Mouse (Mus musculus) forebrain, embryonic 16.5 days (tissue): ENCODE measurements around the gene Rpusd3. TPM values are rescaled to one million over a fixed set of nuclear protein-coding genes. Genes with fewer than 3 reads are reported as not detected.
A peak's percentile ranks its signal among the peaks of the same experiment; 100 is the strongest.

Experiments used
- ATAC-seq: fragments of 200-750 bp; cut with Nextera tagmentation; 2 replicates; pipeline ENCODE4 v1.8.0; 2017; ENCODE audit warnings: mild to moderate bottlenecking, moderate library complexity
- H3K27ac ChIP-seq: fragments of 300-500 bp; sonication (generic); 2 replicates; pipeline ENCODE4 v1.5.1; 2014; ENCODE audit warnings: low read length, control low read depth
- H3K27me3 ChIP-seq: fragments of 300-500 bp; sonication (generic); replicated peaks from 2 replicates; pipeline ENCODE4 v1.6.1; 2014; ENCODE audit warnings: low read length; ENCODE audit not compliant: control insufficient read depth, insufficient read depth
- H3K36me3 ChIP-seq: fragments of 300-500 bp; sonication (generic); 2 replicates; pipeline ENCODE4 v1.6.1; 2014; ENCODE audit not compliant: control insufficient read depth, insufficient read depth
- H3K4me1 ChIP-seq: fragments of 300-500 bp; sonication (generic); replicated peaks from 2 replicates; pipeline ENCODE4 v1.6.1; 2014; ENCODE audit warnings: low read length; ENCODE audit not compliant: control insufficient read depth, insufficient read depth
- H3K4me2 ChIP-seq: fragments of 300-500 bp; sonication (generic); 2 replicates; pipeline ENCODE4 v1.6.1; 2014; ENCODE audit warnings: mild to moderate bottlenecking, low read length, control low read depth
- H3K4me3 ChIP-seq: fragments of 300-500 bp; sonication (generic); replicated peaks from 2 replicates; pipeline ENCODE4 v1.5.1; 2014; ENCODE audit warnings: mild to moderate bottlenecking, low read length, control low read depth
- H3K9ac ChIP-seq: fragments of 300-500 bp; sonication (generic); replicated peaks from 2 replicates; pipeline ENCODE4 v1.6.1; 2014; ENCODE audit warnings: low read depth, low read length, control low read depth
- H3K9me3 ChIP-seq: fragments of 300-500 bp; sonication (generic); 2 replicates; pipeline ENCODE4 v1.6.1; 2016; ENCODE audit warnings: low read length; ENCODE audit not compliant: control insufficient read depth
- WGBS: fragments of 180-500 bp; shearing (Covaris S2); extraction: QIAGEN DNeasy Blood & Tissue Kit; methylation state at CpG from one replicate; pipeline ENCODE4 v1.1.7; 2014; 5-methylcytosine and 5-hydroxymethylcytosine counted together
- polyA plus RNA-seq: library from polyadenylated mRNA; unstranded; fragments of >200 nt; fragmentation: Nextera tagmentation; extraction: Ambion mirVana; gene quantifications from 2 replicates; pipeline ENCODE4 v1.2.1, GENCODE M21; 2015

The Rpusd3 gene
- polyA plus RNA-seq, 1 experiment from 2014 or later, result 16.3 TPM

DNA sequence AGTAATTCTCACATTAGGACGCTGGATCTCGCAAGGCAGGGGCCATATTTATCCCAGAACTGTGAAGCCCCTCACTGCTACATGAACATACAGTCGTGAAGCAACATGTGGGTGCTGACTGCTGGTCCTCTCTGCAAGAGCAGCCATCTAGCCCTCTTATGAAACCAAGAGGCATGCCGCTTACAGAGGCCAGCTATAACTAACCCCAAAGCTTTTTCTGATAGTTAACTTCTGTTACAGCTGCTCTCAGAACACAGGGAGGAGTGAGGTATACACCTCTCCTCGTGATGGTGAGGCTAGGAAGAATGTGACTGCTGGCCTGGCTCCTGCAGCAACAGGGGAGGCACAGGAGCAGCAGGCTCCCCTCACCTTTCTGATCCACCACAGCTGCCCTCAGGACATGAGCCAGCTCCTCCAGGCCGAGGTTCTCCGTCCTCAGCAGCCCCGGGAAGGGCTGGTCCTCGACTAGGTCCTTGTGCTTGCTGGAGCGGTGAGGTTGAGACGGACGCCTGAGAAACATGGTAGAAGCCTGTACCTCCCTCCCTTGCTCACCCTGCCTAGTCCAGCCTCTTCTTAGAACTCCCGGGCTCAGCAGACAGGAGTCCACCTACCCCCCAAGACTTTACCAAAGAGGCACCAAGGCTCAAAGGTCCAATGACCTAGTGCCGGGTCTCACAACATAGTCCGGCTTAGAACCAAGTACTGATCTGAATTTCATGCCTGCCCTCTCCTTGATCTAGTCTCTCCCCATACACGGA is 520 bp downstream of the Rpusd3 start:
- 14% methylated on average over 16 of the region's 16 CpGs for WGBS
- H3K4me2 ChIP-seq, result peak overlapping the region; percentile 88
- peak overlapping the region; percentile 74 for H3K4me3 ChIP-seq
- H3K9me3 ChIP-seq, result no peaks in the 10 kb centered on the region
- H3K9ac ChIP-seq, result peak overlapping the region; percentile 75
- ATAC-seq, result peak; percentile 62
- H3K4me1 ChIP-seq, result peaks cover 12% of the 10 kb centered on the region
- H3K27ac ChIP-seq, result 0 out of 2 replicates have a peak overlapping the region, but pooled peaks have one; percentile 6
- no peaks in the 10 kb centered on the region; the same call in 1 of the 2 replicates for H3K36me3 ChIP-seq
- H3K27me3 ChIP-seq, result no peaks in the 10 kb centered on the region

DNA sequence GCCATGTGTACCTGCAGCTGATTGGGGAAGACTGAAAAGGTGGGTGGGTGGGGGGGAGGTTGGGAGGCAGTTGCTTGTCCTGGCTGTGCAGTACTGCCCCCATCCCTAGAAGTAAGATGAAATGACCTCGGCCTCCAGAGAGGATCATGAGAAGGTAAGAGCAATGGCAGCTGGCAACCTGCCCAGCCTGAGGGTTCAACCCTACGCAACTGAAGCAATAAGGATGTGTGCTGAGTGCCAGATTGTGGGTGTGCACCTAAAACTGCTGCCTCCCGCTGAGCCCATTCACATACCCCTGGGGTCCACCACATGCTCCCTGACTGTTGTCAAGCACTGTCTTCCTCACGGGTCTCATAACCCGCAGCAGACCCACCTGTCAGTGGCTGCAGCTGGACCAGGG is 2.7 kb downstream of the Rpusd3 start:
- no peaks in the 10 kb centered on the region for H3K27me3 ChIP-seq
- H3K4me3 ChIP-seq, result no peak overlapping the region
- no peaks in the 10 kb centered on the region; the same call in 1 of the 2 replicates for H3K36me3 ChIP-seq
- WGBS, result 78% methylated on average over 5 of the region's 5 CpGs
- no peak overlapping the region for H3K9ac ChIP-seq
- no peak for ATAC-seq
- H3K9me3 ChIP-seq, result no peaks in the 10 kb centered on the region
- H3K4me2 ChIP-seq, result no peak overlapping the region
- peaks cover 12% of the 10 kb centered on the region for H3K4me1 ChIP-seq
- no peak overlapping the region for H3K27ac ChIP-seq

DNA sequence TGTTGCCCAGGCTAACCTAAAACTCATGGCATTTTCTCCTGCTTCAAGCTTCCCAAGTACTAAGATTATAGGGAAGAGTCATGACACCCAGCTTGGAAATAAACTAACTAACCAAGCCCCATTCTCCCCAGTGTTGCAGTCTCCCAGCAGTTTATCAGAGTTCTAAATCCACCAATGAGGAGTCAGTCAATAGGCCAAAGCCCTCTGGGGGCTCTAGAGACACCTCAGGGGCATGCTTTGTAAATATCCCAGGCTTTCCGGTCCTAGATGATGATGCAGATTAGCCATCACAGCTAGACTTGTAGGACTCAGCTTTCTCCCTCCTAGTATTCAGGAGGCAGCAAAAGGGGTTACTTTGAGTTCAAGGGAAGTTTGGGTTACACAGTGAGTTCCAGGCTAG is 9.1 kb downstream of the Rpusd3 start:
- Histone ChIP-seq H3K4me1 (no peaks in the 10 kb centered on the region), H3K36me3 (no peaks in the 10 kb centered on the region; the same call in 1 of the 2 replicates), H3K27me3 (no peaks in the 10 kb centered on the region), H3K4me2 (no peak overlapping the region), H3K9ac (no peak overlapping the region), H3K9me3 (no peaks in the 10 kb centered on the region), H3K27ac (no peak overlapping the region), H3K4me3 (no peak overlapping the region)
- ATAC-seq, result no peak
- 88% methylated on average over 1 of the region's 1 CpGs for WGBS

DNA sequence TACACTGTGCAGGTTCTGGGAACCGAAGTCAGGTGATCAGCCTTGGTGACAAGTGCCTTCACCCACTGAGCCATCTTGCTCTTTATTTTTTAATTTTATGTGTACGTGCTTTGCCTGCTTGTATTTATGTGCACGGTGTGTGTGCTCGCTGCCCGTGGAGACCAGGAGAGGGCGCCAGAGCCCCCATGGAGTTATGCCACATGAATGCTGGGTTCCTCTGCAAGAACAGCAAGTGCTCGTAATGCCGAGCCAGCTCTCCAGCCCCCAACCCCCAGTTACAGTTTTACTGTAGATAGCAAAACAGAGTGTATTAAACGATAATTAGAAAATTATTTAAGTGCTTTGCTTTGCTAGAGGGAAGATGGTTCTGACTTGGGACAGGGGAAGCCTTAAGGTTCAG is 12.5 kb downstream of the Rpusd3 start:
- ATAC-seq, result no peak
- H3K36me3 ChIP-seq, result no peaks in the 10 kb centered on the region; the same call in 1 of the 2 replicates
- H3K4me3 ChIP-seq, result no peak overlapping the region
- H3K9ac ChIP-seq, result no peak overlapping the region
- no peaks in the 10 kb centered on the region for H3K4me1 ChIP-seq
- 77% methylated on average over 9 of the region's 9 CpGs for WGBS
- H3K27ac ChIP-seq, result no peak overlapping the region
- no peaks in the 10 kb centered on the region for H3K9me3 ChIP-seq
- H3K4me2 ChIP-seq, result no peak overlapping the region
- no peaks in the 10 kb centered on the region for H3K27me3 ChIP-seq

DNA sequence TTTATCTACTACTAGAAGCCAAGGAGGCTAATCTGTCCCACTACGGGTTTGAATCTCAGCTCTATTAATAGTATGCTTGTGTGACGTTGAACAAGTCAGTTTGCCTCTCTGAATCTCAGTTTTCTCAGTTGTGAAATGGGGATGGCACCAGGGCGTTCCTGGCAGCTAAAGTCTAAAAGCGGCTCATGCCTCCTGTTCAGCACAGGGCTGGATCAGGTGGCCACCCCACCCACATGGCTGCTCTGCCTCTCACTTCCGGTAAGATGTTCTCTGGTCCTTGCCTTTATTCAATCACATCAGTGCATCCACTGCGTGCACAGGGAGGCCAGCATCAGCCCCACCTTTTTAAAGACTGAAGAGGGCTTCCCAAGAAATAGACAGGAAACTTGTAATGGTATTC is 13.7 kb downstream of the Rpusd3 start:
- WGBS, result 92% methylated on average over 6 of the region's 6 CpGs
- no peak for ATAC-seq
- Histone ChIP-seq H3K4me3 (no peak overlapping the region), H3K4me2 (no peak overlapping the region), H3K36me3 (no peaks in the 10 kb centered on the region; the same call in none of the 2 replicates), H3K27me3 (no peaks in the 10 kb centered on the region), H3K9ac (no peak overlapping the region), H3K9me3 (no peaks in the 10 kb centered on the region), H3K4me1 (no peaks in the 10 kb centered on the region), H3K27ac (no peak overlapping the region)

DNA sequence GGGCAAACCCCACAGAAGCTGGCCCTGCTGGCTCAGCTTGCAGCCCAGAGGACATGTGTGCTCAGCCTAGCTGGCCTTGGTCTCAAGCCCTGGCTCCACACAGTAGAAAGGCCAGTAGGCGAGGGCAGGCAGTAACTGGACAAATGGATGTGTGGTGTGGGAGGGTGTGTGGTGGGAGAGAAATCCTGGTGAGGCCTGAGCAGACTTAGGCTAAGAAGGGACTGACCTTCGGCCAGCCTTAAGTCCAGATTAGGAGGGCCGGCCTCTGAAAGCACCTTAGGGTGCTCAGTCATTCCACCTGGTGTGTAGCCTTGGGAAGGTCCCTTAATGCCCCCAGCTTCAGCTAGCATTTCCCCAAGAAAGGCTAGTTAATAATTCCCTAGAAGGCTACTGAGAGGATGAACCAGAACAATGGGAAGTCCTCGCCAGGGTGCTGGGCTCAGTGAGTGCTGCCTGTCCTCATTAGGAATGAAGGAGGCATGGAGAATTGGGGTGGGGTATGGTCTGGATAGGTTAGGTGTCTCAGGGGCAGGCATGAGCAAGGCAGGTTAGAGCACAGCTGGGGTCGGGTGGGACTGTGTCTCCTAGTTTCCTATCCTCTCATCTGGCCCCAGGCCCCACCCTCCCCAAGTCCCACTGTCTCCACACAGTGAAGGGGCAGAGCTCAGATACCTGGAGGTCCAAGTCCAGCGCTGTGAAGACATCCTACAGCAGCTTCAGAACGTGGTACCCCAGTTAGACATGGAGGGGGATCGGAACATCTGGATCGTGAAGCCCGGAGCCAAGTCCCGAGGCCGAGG is 14.3 kb downstream of the Rpusd3 start:
- 75% methylated on average over 12 of the region's 12 CpGs for WGBS
- no peak overlapping the region for H3K9ac ChIP-seq
- no peak for ATAC-seq
- no peaks in the 10 kb centered on the region for H3K9me3 ChIP-seq
- no peak overlapping the region for H3K4me3 ChIP-seq
- no peaks in the 10 kb centered on the region for H3K27me3 ChIP-seq
- H3K4me1 ChIP-seq, result no peaks in the 10 kb centered on the region
- no peak overlapping the region for H3K27ac ChIP-seq
- H3K4me2 ChIP-seq, result no peak overlapping the region
- H3K36me3 ChIP-seq, result no peaks in the 10 kb centered on the region; the same call in none of the 2 replicates

DNA sequence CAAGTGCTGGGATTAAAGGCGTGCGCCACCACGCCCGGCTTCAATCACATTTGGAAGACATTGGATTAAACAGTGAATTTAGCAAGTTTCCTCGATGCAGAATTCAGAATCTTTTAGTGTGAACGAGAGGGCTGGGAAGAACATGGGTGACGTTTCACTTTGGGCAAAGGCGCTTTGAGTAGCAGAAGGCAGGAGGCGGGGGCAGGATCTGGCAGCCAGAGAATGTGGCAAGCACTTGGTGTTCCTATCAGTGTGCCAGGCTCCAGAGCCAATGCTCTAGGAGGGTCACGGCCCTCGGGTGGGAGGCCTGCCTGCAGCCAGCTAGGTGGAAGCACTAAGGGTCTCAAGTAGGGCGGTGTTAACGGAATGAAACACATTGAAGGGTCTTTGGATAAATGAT is 17.0 kb downstream of the Rpusd3 start:
- no peak overlapping the region for H3K4me2 ChIP-seq
- H3K27me3 ChIP-seq, result no peaks in the 10 kb centered on the region
- H3K9me3 ChIP-seq, result no peaks in the 10 kb centered on the region
- no peaks in the 10 kb centered on the region; the same call in 1 of the 2 replicates for H3K36me3 ChIP-seq
- no peak overlapping the region for H3K4me3 ChIP-seq
- no peak overlapping the region for H3K9ac ChIP-seq
- ATAC-seq, result no peak
- H3K27ac ChIP-seq, result no peak overlapping the region
- WGBS, result 90% methylated on average over 13 of the region's 13 CpGs
- no peaks in the 10 kb centered on the region for H3K4me1 ChIP-seq

DNA sequence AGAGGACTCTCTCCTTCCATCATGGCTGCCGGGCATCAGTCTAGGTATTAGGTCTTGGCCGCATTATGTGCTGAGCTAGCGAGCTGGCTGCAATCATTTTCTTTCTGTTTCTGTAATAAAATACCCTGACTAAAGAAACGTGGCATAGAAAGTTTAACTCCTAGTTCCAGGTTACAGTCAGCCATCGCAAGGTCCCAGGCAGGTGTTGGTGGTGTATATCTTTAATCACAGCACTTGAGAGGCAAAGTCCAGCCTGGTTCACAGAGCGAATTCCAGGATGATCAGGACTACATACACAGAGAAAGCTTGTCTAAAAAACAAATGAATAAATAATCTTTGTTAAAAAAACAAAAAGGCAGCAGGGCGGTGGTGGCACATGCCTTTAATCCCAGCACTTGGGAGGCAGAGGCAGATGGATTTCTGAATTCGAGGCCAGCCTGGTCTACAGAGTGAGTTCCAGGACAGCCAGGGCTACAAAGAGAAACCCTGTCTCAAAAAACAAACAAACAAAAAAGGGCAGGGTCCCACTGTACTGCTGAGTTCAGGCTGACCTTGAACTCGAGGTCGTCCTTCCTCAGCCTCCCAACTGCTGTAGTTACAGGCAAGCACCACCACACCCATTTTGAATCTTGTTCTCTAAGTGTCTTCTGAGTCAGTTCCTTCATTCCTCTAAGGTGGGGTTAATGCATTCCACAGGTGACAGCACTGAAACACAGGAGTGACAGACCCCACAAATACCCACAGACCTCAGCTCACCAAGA is 22.7 kb downstream of the Rpusd3 start:
- no peak overlapping the region for H3K4me2 ChIP-seq
- 86% methylated on average over 10 of the region's 10 CpGs for WGBS
- H3K36me3 ChIP-seq, result peaks cover 2% of the 10 kb centered on the region; the same call in 1 of the 2 replicates
- H3K9ac ChIP-seq, result no peak overlapping the region
- H3K4me1 ChIP-seq, result peaks cover 9% of the 10 kb centered on the region
- ATAC-seq, result no peak
- no peaks in the 10 kb centered on the region for H3K27me3 ChIP-seq
- no peak overlapping the region for H3K27ac ChIP-seq
- H3K9me3 ChIP-seq, result no peaks in the 10 kb centered on the region
- no peak overlapping the region for H3K4me3 ChIP-seq

DNA sequence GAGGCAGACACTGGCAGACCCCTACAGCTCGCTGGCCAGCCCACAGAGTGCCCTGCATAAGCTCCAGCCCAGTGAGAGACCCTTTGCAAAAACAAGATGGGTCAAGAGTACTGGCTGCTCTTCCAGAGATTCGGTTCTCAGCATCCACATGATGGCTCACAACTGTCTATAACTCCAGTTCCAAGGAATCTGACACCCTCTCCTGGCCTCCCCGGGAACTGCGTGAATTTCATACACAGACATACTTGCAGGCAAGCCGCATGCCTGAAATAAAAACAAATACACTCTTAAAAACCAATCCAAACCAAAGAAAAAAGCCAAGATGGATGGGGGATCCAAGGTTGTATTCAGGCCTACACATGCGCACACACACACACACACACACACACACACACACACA is 23.6 kb downstream of the Rpusd3 start:
- peaks cover 9% of the 10 kb centered on the region for H3K4me1 ChIP-seq
- H3K27ac ChIP-seq, result no peak overlapping the region
- no peak overlapping the region for H3K4me3 ChIP-seq
- no peak overlapping the region for H3K4me2 ChIP-seq
- ATAC-seq, result no peak
- no peaks in the 10 kb centered on the region for H3K9me3 ChIP-seq
- no peak overlapping the region for H3K9ac ChIP-seq
- H3K27me3 ChIP-seq, result no peaks in the 10 kb centered on the region
- WGBS, result 98% methylated on average over 6 of the region's 6 CpGs
- H3K36me3 ChIP-seq, result 0 out of 2 replicates have a peak, but pooled peaks cover 2% of the 10 kb centered on the region
